Mouse (Mus musculus) midbrain, embryonic 16.5 days (tissue): ENCODE data around the gene Csnk1d. TPM values are rescaled to one million over a fixed set of nuclear protein-coding genes. Genes with fewer than 3 reads are reported as not detected.

Experiments used
- ATAC-seq: fragments of 200-750 bp; cut with Nextera tagmentation; 2 replicates; pipeline ENCODE4 v1.8.0; 2017; ENCODE audit warnings: moderate TSS enrichment
- H3K27ac ChIP-seq: fragments of 300-500 bp; sonication (generic); 2 replicates; pipeline ENCODE4 v1.5.1; 2014; ENCODE audit warnings: mild to moderate bottlenecking, low read length, mixed read lengths
- H3K27me3 ChIP-seq: fragments of 300-500 bp; sonication (generic); 2 replicates; pipeline ENCODE4 v1.6.1; 2014; ENCODE audit warnings: low read depth, low read length, mixed read lengths; ENCODE audit not compliant: control insufficient read depth, insufficient read depth
- H3K36me3 ChIP-seq: fragments of 300-500 bp; sonication (generic); 2 replicates; pipeline ENCODE4 v1.6.1; 2014; ENCODE audit warnings: mild to moderate bottlenecking, low read length, moderate library complexity, mixed read lengths; ENCODE audit not compliant: control insufficient read depth, insufficient read depth
- H3K4me1 ChIP-seq: fragments of 300-500 bp; sonication (generic); 2 replicates; pipeline ENCODE4 v1.6.1; 2014; ENCODE audit warnings: mild to moderate bottlenecking, low read length, mixed read lengths; ENCODE audit not compliant: control insufficient read depth, insufficient read depth
- H3K4me2 ChIP-seq: fragments of 300-500 bp; sonication (generic); 2 replicates; pipeline ENCODE4 v1.6.1; 2014; ENCODE audit warnings: mild to moderate bottlenecking, low read length, mixed read lengths
- H3K4me3 ChIP-seq: fragments of 300-500 bp; sonication (generic); 2 replicates; pipeline ENCODE4 v1.5.1; 2014; ENCODE audit warnings: low read depth, mild to moderate bottlenecking, low read length, moderate library complexity, mixed read lengths
- H3K9ac ChIP-seq: fragments of 300-500 bp; sonication (generic); 2 replicates; pipeline ENCODE4 v1.6.1; 2014; ENCODE audit warnings: low read depth, low read length, mixed read lengths
- H3K9me3 ChIP-seq: fragments of 300-500 bp; sonication (generic); replicated peaks from 2 replicates; pipeline ENCODE4 v1.6.1; 2014; ENCODE audit warnings: mild to moderate bottlenecking, low read length, mixed read lengths; ENCODE audit not compliant: control insufficient read depth, poor library complexity, severe bottlenecking
- WGBS: fragments of 180-500 bp; shearing (Covaris S2); extraction: QIAGEN DNeasy Blood & Tissue Kit; methylation state at CpG from one replicate; pipeline ENCODE4 v1.1.7; 2014; 5-methylcytosine and 5-hydroxymethylcytosine counted together
- polyA plus RNA-seq: library from polyadenylated mRNA; unstranded; fragments of >200 nt; fragmentation: Nextera tagmentation; extraction: Ambion mirVana; gene quantifications from 2 replicates; pipeline ENCODE4 v1.2.1, GENCODE M21; 2015

Csnk1d gene
- 153 and 161 TPM in 2 replicates for polyA plus RNA-seq

DNA sequence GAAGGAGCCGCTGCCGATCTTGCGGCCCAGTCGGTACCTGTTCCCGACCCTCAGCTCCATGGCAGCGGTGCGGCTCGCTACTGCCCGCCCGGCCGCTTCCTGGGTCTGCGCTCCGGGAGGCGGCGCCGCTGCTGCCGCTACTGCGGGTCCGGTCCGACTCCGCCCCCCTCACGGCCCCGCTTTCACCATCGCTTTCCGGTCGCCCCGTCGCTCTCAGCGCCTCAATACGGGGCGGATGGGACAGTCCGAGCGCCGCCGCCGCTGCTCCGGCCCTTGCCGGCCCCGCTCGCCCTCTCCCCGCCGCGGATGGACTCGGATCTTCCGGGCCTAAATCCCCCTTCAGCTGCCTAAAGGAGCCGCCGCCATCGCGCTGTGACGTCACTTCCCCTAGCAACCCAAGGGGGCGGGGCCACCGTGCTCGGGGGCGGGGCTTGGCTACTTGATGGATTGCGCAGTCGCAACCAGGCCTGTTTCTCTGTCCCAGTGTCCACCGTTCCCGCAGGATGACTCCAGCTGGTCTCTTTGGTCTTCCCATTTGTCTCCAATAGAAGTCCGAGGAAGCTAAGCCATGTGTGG, at the start of gene Csnk1d:
Csnk1d (minus strand) TSS at position 380 of the 576 bp plus-strand sequence.
- H3K9me3 ChIP-seq: no peaks in the 10 kb centered on the region
- WGBS: under 1% methylated on average over 46 of the region's 59 CpGs
- H3K4me2 ChIP-seq: peak within 1 kb of the TSS; percentile 69
- peak within 1 kb of the TSS; percentile 100 for H3K9ac ChIP-seq
- H3K36me3 ChIP-seq: peaks cover under 1% of the 10 kb centered on the region; the same call in 1 of the 2 replicates
- no peaks in the 10 kb centered on the region for H3K27me3 ChIP-seq
- H3K4me3 ChIP-seq: peak within 1 kb of the TSS; percentile 97
- peak within 1 kb of the TSS; percentile 96 for H3K27ac ChIP-seq
- H3K4me1 ChIP-seq: peaks cover 40% of the 10 kb centered on the region
- ATAC-seq: peak; percentile 90

GRCm38 (mm10) chr11:121039302-121039701, 48.2 kb upstream of the Csnk1d start, which contains the start of gene Cd7:
Gene Cd7 (minus strand): TSS chr11:121039418.
- no peak for ATAC-seq
- H3K9ac ChIP-seq: no peak within 1 kb of the TSS
- no peaks in the 10 kb centered on the region for H3K36me3 ChIP-seq
- H3K4me1 ChIP-seq: no peaks in the 10 kb centered on the region
- H3K4me3 ChIP-seq: no peak within 1 kb of the TSS
- H3K27ac ChIP-seq: no peak within 1 kb of the TSS
- no peak within 1 kb of the TSS for H3K4me2 ChIP-seq
- no peaks in the 10 kb centered on the region for H3K27me3 ChIP-seq
- no peaks in the 10 kb centered on the region for H3K9me3 ChIP-seq
- 74% methylated on average over 5 of the region's 5 CpGs for WGBS

DNA sequence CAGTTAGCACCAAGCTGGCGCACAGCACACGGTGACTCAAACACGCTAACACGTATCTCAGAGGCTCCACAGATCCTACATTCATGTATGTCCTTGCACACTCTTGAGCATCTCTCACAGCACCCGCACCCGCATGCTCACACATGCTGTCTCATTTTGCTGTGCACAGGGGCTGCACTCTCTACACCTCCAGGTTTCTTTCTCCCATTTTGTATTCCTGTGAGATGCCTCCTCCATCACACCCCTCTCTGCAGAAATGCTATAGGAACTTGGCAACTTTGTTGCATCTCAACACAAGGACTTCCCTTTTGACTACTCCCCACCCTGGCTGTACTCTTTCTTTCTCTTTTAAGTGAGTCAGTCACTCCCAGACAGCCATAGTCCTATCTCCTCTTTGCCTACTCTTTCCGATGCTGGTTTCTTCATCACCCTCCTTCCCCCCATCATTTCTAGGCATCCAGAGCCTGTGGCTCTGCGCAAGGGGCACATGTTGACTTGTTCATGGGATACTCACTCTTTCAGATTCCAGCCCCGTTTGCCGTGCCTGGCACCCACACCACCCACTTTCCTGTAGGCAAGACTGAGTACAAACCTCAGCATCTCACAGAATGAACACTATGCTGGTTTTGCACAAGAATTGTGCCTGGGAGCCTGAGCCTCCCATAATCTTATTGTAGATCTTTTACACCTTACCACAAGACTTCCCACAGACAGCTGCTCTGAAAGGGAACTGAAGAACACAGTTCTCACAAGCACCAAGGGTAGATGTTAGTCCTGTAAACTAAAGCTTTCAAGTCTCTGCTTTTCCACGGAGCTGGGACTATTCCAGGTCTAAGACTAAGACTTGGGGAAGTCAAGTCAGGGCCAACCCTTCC, 47.5 kb upstream of the Csnk1d start:
- H3K36me3 ChIP-seq: no peaks in the 10 kb centered on the region
- ATAC-seq: no peak
- H3K9ac ChIP-seq: no peak overlapping the region
- WGBS: 90% methylated on average over 11 of the region's 11 CpGs
- no peak overlapping the region for H3K4me2 ChIP-seq
- H3K27me3 ChIP-seq: no peaks in the 10 kb centered on the region
- H3K9me3 ChIP-seq: no peaks in the 10 kb centered on the region
- H3K4me3 ChIP-seq: no peak overlapping the region
- no peaks in the 10 kb centered on the region for H3K4me1 ChIP-seq
- no peak overlapping the region for H3K27ac ChIP-seq

DNA sequence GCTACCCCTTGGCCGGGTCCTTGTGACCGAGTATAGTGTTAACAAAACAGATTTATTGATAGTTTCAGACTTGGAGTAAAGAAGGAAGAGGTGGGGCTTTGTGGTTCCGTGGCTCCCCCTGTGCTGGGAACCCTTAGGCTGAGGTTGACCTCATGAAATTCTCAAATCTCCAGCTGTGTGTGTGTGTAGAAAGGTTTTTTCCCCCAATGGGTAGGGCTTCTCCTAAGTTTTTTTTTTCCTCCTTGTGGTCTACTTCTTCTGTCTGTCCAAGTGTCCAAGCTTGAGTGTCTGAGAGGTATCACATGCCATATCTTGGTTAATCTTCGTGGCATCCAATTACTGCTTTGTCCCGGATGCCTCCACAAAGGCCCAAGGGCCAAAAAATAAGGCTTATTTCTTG, 42.0 kb upstream of the Csnk1d start:
- no peaks in the 10 kb centered on the region for H3K9me3 ChIP-seq
- H3K27ac ChIP-seq: no peak overlapping the region
- no peaks in the 10 kb centered on the region for H3K27me3 ChIP-seq
- ATAC-seq: no peak
- WGBS: 90% methylated on average over 5 of the region's 5 CpGs
- no peaks in the 10 kb centered on the region for H3K4me1 ChIP-seq
- H3K4me2 ChIP-seq: no peak overlapping the region
- H3K36me3 ChIP-seq: no peaks in the 10 kb centered on the region
- H3K4me3 ChIP-seq: no peak overlapping the region
- no peak overlapping the region for H3K9ac ChIP-seq

DNA sequence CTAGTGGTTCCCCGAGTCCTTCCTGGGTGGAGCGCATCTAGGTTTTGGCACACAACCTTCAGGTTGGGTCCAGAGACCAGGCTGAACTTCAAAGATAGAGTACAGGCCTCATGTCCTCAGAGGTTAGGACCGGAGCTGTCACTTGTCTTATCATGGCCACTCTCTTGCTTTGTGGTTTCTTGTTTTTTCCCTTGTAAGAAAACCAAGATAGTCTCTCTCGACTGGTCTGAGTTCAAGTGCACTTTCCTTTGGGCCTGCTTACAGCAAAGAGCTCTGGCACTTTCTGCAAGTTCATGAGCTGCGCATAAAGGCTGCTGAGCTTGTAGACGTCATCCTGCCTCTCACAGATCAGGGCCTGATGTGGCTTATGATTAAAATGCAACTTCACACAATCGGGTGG, 36.1 kb upstream of the Csnk1d start:
- no peak overlapping the region for H3K4me2 ChIP-seq
- ATAC-seq: no peak
- H3K9ac ChIP-seq: no peak overlapping the region
- WGBS: 81% methylated on average over 7 of the region's 7 CpGs
- no peak overlapping the region for H3K27ac ChIP-seq
- no peaks in the 10 kb centered on the region for H3K9me3 ChIP-seq
- no peaks in the 10 kb centered on the region for H3K4me1 ChIP-seq
- H3K4me3 ChIP-seq: no peak overlapping the region
- no peaks in the 10 kb centered on the region for H3K27me3 ChIP-seq
- no peaks in the 10 kb centered on the region for H3K36me3 ChIP-seq

DNA sequence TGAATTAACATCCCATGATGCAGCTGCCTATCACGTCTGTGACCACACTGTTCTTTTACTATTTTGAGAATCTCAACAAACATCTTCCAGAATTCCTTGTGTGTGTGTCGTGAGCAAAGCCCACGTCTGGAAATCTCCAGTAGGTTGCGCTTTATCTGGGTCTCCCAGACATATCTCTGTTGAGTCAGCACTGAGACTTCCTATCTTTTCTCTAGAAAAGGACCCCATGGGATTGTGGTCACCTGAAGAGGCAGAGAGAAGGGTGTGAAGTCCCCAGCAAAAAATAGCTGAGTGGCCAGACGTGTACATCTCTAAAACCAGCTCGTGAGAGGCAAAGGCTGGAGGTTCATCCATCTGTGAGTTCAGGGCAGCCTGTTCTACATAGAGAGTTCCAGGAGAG, 33.0 kb upstream of the Csnk1d start:
- ATAC-seq: no peak
- Histone ChIP-seq H3K27ac (no peak overlapping the region), H3K9ac (no peak overlapping the region), H3K4me3 (no peak overlapping the region), H3K36me3 (no peaks in the 10 kb centered on the region), H3K4me2 (no peak overlapping the region), H3K27me3 (no peaks in the 10 kb centered on the region), H3K4me1 (no peaks in the 10 kb centered on the region), H3K9me3 (no peaks in the 10 kb centered on the region)
- 76% methylated on average over 6 of the region's 6 CpGs for WGBS

DNA sequence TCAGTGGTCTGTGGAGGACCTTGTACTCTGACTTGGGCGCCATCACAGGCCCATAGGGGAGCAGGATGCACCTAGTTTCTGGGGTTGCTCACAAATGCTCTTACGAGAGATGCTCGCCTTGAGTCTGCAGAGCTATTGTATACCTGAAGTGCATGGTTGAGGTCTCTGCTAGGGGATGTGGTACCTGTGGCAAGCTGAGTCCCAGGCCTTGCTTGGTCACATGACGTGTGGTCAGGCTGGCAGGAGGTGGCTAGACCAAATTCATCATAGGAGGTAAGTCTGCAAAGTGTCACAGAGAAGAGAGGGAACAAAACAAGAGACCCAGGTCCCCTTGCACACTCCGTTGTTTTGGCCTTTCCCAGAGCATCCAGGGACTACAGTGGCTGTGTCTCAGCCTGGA, 28.4 kb upstream of the Csnk1d start:
- Histone ChIP-seq H3K4me3 (no peak overlapping the region), H3K9me3 (no peaks in the 10 kb centered on the region), H3K36me3 (no peaks in the 10 kb centered on the region), H3K9ac (no peak overlapping the region), H3K4me2 (no peak overlapping the region), H3K27me3 (no peaks in the 10 kb centered on the region), H3K4me1 (no peaks in the 10 kb centered on the region), H3K27ac (no peak overlapping the region)
- 88% methylated on average over 5 of the region's 5 CpGs for WGBS
- ATAC-seq: no peak

DNA sequence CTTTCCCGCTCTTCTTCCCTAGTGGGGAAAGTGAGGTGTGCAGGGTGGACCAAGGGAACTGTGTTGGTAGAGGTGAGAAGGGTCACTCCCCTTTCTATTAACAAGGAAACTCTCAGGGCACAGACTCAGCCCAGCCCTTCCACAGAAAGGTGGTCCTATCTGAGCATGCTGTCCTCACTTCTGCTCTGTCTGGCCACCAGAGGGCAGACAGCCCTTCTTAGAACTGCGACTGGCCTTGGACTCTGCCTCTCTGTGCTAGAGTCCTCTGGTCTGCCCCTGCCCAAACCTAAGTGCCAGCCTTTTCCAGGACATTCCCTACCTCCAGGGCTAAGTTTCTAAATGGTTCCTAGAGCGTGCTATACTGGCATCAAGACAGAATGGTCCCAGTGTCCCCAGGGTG, 26.6 kb upstream of the Csnk1d start:
- Histone ChIP-seq H3K9ac (no peak overlapping the region), H3K9me3 (no peaks in the 10 kb centered on the region), H3K36me3 (no peaks in the 10 kb centered on the region), H3K4me2 (no peak overlapping the region), H3K4me3 (no peak overlapping the region), H3K4me1 (no peaks in the 10 kb centered on the region), H3K27me3 (no peaks in the 10 kb centered on the region), H3K27ac (no peak overlapping the region)
- peak; percentile 62; the same call in 1 of the 2 replicates for ATAC-seq
- 49% methylated on average over 3 of the region's 3 CpGs for WGBS

- no peaks in the 10 kb centered on the region for H3K27me3 ChIP-seq
- no peak overlapping the region for H3K4me3 ChIP-seq
- no peak overlapping the region for H3K27ac ChIP-seq
- H3K9ac ChIP-seq: peak overlapping the region; percentile 20; the same call in 1 of the 2 replicates
- H3K4me2 ChIP-seq: no peak overlapping the region
- no peaks in the 10 kb centered on the region for H3K4me1 ChIP-seq
- H3K9me3 ChIP-seq: no peaks in the 10 kb centered on the region
- no peaks in the 10 kb centered on the region for H3K36me3 ChIP-seq
- WGBS: 72% methylated on average over 6 of the region's 6 CpGs
- no peak for ATAC-seq
Observed at GRCm38 (mm10) chr11:121015472-121015871, 24.3 kb upstream of the Csnk1d start.
